Mouse (Mus musculus): Measurements from ENCODE around the gene Erp29. TPM values are rescaled to one million over a fixed set of nuclear protein-coding genes. Genes with fewer than 3 reads are reported as not detected.
A peak's percentile ranks its signal among the peaks of the same experiment; 100 is the strongest.

Gene Erp29
- total and polyA plus RNA-seq, 3 experiments, result 29.4 to 73.3 (median 67.6) TPM

DNA sequence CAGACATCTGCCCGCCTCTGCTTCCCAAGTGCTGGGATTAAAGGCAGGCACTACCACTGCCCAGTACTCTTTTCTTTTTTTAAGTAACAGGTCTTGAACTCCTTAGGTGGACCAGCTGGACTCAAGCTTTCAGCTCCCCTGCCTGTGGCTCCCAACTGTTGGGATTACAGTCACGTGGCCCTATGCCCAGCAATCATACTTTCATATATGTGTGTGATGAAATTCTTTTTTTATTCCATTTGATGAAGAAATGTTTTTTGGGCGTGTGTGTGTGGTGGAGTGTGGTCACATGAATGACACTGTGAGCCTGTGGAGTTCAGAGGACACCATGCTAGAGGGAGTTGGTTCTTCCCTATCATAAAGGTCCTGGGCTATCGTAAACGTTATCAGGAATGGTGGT, 52.8 kb downstream of the Erp29 start:
- WGBS, result 77% methylated on average over 5 of the region's 5 CpGs
- intact Hi-C loops (cut with DNase I), result loop anchor here (5.0 kb wide), 2 partner anchors 148 to 313 kb away; partner anchors contain the start of genes Adam1a, Atxn2, Gm42878 and Mapkapk5
- H3K9ac ChIP-seq (ENCODE audit: low read depth, low read length), result no peak overlapping the region

DNA sequence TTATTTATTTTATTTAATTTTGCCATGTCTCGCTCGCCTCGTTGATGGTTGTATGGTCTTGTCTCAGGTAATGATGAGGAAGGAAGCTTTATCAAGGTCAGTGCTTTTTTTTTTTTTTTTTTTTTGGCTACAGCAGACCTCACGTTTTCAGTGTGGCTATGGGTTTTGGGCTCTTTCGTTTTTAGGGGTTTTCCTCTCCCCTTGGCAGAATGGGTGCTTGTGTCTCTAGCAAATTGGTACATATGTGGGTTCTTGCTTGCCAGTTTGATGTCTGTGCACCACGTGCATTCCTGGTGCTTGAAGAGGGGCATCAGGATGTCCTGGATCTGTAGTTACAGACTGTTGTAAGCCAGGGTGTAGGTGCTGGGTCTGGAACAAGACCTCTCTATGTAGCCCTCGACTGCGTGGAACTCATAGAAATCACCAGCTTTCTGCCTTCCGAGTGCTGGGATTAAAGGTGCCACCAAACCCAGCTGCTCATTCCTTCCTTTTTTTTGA, 53.3 kb downstream of the Erp29 start:
- Histone ChIP-seq H3K9ac (ENCODE audit: low read depth, low read length) (no peak overlapping the region), H3K79me2 (replicated peaks; ENCODE audit: control insufficient read depth, insufficient read depth, low read length) (peaks cover 9% of the 10 kb centered on the region), H3K4me3 (peak overlapping the region; percentile 88), H3K27ac (no peak overlapping the region), H3K36me3 (ENCODE audit: control insufficient read depth, insufficient read depth, low read length) (no peaks in the 10 kb centered on the region; the same call in 1 of the 2 replicates), H3K27me3 (ENCODE audit: control insufficient read depth, insufficient read depth, low read length) (no peaks in the 10 kb centered on the region), H3K4me1 (ENCODE audit: control insufficient read depth, insufficient read depth, low read length) (peaks cover 9% of the 10 kb centered on the region)
- 34% methylated on average over 9 of the region's 9 CpGs for whole genome bisulfite sequencing
- no peak for TF ChIP-seq POLR2A (IDR thresholded peaks at IDR 0.05; ENCODE audit: insufficient read depth, low read depth, low read length)
- no peak for TF ChIP-seq EP300 (IDR thresholded peaks at IDR 0.05; ENCODE audit: insufficient read depth, low read depth, low read length)
- TF ChIP-seq CTCF (IDR thresholded peaks at IDR 0.05), result no peak
- no peak for DNase-seq
- intact Hi-C loops (cut with DNase I), result loop anchor here (5.0 kb wide), 2 partner anchors 148 to 313 kb away; partner anchors contain the start of genes Adam1a, Atxn2, Gm42878 and Mapkapk5

More for the DNA sequence above, 52.8 kb downstream of the Erp29 start:
- TF ChIP-seq CTCF (IDR thresholded peaks at IDR 0.05), result no peak
- no peak for TF ChIP-seq EP300 (IDR thresholded peaks at IDR 0.05; ENCODE audit: insufficient read depth, low read depth, low read length)
- no peak for TF ChIP-seq POLR2A (IDR thresholded peaks at IDR 0.05; ENCODE audit: insufficient read depth, low read depth, low read length)
- H3K36me3 ChIP-seq (ENCODE audit: control insufficient read depth, insufficient read depth, low read length), result no peaks in the 10 kb centered on the region; the same call in 1 of the 2 replicates
- no peak overlapping the region for H3K27ac ChIP-seq
- peaks cover 9% of the 10 kb centered on the region for H3K79me2 ChIP-seq (replicated peaks; ENCODE audit: control insufficient read depth, insufficient read depth, low read length)
- no peak for DNase-seq
- H3K4me3 ChIP-seq, result no peak overlapping the region
- H3K27me3 ChIP-seq (ENCODE audit: control insufficient read depth, insufficient read depth, low read length), result no peaks in the 10 kb centered on the region
- H3K4me1 ChIP-seq (ENCODE audit: control insufficient read depth, insufficient read depth, low read length), result peaks cover 9% of the 10 kb centered on the region

GRCm38 (mm10) chr5:121398146-121398964, 54.0 kb downstream of the Erp29 start:
- intact Hi-C loops (cut with DNase I), result loop anchor here (5.0 kb wide), 2 partner anchors 149 to 314 kb away; partner anchors contain the start of genes Adam1a, Atxn2, Gm42878 and Mapkapk5
- H3K27ac ChIP-seq, result peak overlapping the region; percentile 90

DNA sequence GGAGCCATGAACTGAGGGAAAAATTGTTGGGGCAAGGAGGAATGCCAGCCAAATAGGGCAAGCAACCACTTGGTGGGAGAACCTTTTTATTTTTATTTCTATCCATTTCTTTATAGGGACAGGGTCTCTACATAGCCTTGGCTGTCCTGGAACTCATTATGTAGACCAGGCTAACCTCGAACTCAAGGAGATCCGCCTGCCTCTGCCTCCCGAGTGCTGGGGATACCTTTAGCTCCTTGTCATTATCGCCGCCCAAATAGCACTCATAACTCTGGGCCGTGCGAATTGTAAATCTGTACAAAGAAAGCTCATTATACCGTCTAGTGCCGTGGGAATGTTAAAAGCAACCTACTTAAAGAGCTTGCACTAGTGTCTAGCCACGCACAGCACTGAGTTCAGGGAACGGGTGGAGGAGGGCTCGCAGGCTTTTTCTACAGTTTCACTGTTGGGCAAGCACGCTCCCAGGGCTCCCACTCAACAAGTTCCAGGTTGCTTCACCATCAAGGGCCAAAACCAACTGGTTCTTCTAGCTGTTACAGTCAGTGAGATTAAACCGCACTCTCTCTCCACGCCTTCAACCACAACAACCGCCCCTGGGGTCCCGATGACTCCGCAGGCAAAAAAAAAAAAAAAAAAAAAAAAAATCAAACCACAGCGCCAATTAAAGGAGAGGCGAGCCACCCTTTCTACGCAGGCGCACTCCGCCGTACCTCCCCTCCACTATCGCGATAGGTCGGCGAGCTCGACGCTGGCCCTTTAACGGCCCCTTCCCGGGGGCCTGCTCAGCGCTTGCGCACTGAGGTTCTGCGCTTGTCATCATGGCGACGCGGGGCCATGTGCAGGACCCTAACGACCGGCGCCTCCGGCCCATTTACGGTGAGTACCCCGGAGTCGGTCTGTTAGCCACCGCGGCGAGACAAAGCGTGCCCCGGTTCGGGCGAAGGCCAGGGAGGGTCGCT, 54.8 kb downstream of the Erp29 start, which contains the start of gene Naa25:
Gene Naa25 (plus strand): TSS at position 750 of the 959 bp plus-strand sequence.
- peak; percentile 94 to 96 for DNase-seq
- Histone ChIP-seq H3K9ac (ENCODE audit: low read depth, low read length) (peak within 1 kb of the TSS; percentile 83), H3K36me3 (ENCODE audit: control insufficient read depth, insufficient read depth, low read length) (no peaks in the 10 kb centered on the region; the same call in 1 of the 2 replicates), H3K4me3 (peak within 1 kb of the TSS; percentile 88), H3K79me2 (replicated peaks; ENCODE audit: control insufficient read depth, insufficient read depth, low read length) (peaks cover 9% of the 10 kb centered on the region), H3K27me3 (ENCODE audit: control insufficient read depth, insufficient read depth, low read length) (no peaks in the 10 kb centered on the region), H3K4me1 (ENCODE audit: control insufficient read depth, insufficient read depth, low read length) (peaks cover 9% of the 10 kb centered on the region), H3K27ac (peak within 1 kb of the TSS; percentile 90)
- intact Hi-C loops (cut with DNase I), result loop anchor here (5.0 kb wide), 2 partner anchors 150 to 315 kb away; partner anchors contain the start of genes Adam1a, Atxn2, Gm42878 and Mapkapk5
- 7% methylated on average over 53 of the region's 53 CpGs for WGBS
- TF ChIP-seq POLR2A (IDR thresholded peaks at IDR 0.05; ENCODE audit: insufficient read depth, low read depth, low read length), result peak; percentile 60
- no peak for TF ChIP-seq CTCF (IDR thresholded peaks at IDR 0.05)

More at GRCm38 (mm10) chr5:121398146-121398964, 54.0 kb downstream of the Erp29 start:
- no peaks in the 10 kb centered on the region for H3K27me3 ChIP-seq (ENCODE audit: control insufficient read depth, insufficient read depth, low read length)
- TF ChIP-seq CTCF (IDR thresholded peaks at IDR 0.05), result no peak
- no peak for TF ChIP-seq EP300 (IDR thresholded peaks at IDR 0.05; ENCODE audit: insufficient read depth, low read depth, low read length)
- no peak for TF ChIP-seq POLR2A (IDR thresholded peaks at IDR 0.05; ENCODE audit: insufficient read depth, low read depth, low read length)
- DNase-seq, result no peak
- peak overlapping the region; percentile 88 for H3K4me3 ChIP-seq
- peaks cover 9% of the 10 kb centered on the region for H3K4me1 ChIP-seq (ENCODE audit: control insufficient read depth, insufficient read depth, low read length)
- 2% methylated on average over 67 of the region's 67 CpGs for WGBS
- no peaks in the 10 kb centered on the region; the same call in 1 of the 2 replicates for H3K36me3 ChIP-seq (ENCODE audit: control insufficient read depth, insufficient read depth, low read length)
- H3K79me2 ChIP-seq (replicated peaks; ENCODE audit: control insufficient read depth, insufficient read depth, low read length), result peaks cover 9% of the 10 kb centered on the region
- H3K9ac ChIP-seq (ENCODE audit: low read depth, low read length), result peak overlapping the region; percentile 83

GRCm38 (mm10) chr5:121395621-121396020, 56.7 kb downstream of the Erp29 start:
- no peak overlapping the region for H3K27ac ChIP-seq
- no peaks in the 10 kb centered on the region for H3K27me3 ChIP-seq (ENCODE audit: control insufficient read depth, insufficient read depth, low read length)
- H3K4me1 ChIP-seq (ENCODE audit: control insufficient read depth, insufficient read depth, low read length), result peaks cover 8% of the 10 kb centered on the region
- no peak overlapping the region for H3K4me3 ChIP-seq
- H3K79me2 ChIP-seq (replicated peaks; ENCODE audit: control insufficient read depth, insufficient read depth, low read length), result peaks cover 5% of the 10 kb centered on the region
- no peak for TF ChIP-seq EP300 (IDR thresholded peaks at IDR 0.05; ENCODE audit: insufficient read depth, low read depth, low read length)
- no peak for TF ChIP-seq POLR2A (IDR thresholded peaks at IDR 0.05; ENCODE audit: insufficient read depth, low read depth, low read length)
- TF ChIP-seq CTCF (IDR thresholded peaks at IDR 0.05), result no peak
- intact Hi-C loops (cut with DNase I), result loop anchor here (5.0 kb wide), 2 partner anchors 152 to 317 kb away; partner anchors contain the start of genes Adam1a, Atxn2, Gm42878 and Mapkapk5
- H3K9ac ChIP-seq (ENCODE audit: low read depth, low read length), result no peak overlapping the region
- no peak for DNase-seq
- no peaks in the 10 kb centered on the region; the same call in 1 of the 2 replicates for H3K36me3 ChIP-seq (ENCODE audit: control insufficient read depth, insufficient read depth, low read length)
- whole genome bisulfite sequencing, result 73% methylated on average over 5 of the region's 5 CpGs
